Mouse (Mus musculus) thymus, adult 2 months (tissue): Measurements from ENCODE around the gene Bicra. TPM values are rescaled to one million over a fixed set of nuclear protein-coding genes. Genes with fewer than 3 reads are reported as not detected.

Experiments used
- DNase-seq: peaks from one replicate; pipeline ENCODE4 v3.0.0; 2021
- H3K27ac ChIP-seq: fragments of 200-500 bp; 2 replicates; pipeline ENCODE4 v1.5.1; 2012; ENCODE audit warnings: low read length, control low read depth; ENCODE audit not compliant: control insufficient read depth, insufficient read depth
- H3K27me3 ChIP-seq: fragments of 200-500 bp; 2 replicates; pipeline ENCODE4 v1.6.1; 2012; ENCODE audit warnings: mild to moderate bottlenecking, low read length, moderate library complexity, mixed read lengths; ENCODE audit not compliant: control insufficient read depth, insufficient read depth
- H3K36me3 ChIP-seq: fragments of 200-500 bp; 2 replicates; pipeline ENCODE4 v1.6.1; 2012; ENCODE audit warnings: mild to moderate bottlenecking, low read length, moderate library complexity; ENCODE audit not compliant: control insufficient read depth, insufficient read depth
- H3K4me1 ChIP-seq: fragments of 200-500 bp; replicated peaks from 2 replicates; pipeline ENCODE4 v1.6.1; 2012; ENCODE audit warnings: low read length; ENCODE audit not compliant: control insufficient read depth, insufficient read depth
- H3K4me3 ChIP-seq: fragments of 200-500 bp; 2 replicates; pipeline ENCODE4 v1.5.1; 2012; ENCODE audit warnings: mild to moderate bottlenecking, low read length, control low read depth, moderate library complexity; ENCODE audit not compliant: control insufficient read depth, insufficient read depth
- CTCF ChIP-seq: fragments of 200-500 bp; IDR thresholded peaks from 2 replicates; pipeline ENCODE4 v1.5.1; 2012; ENCODE audit warnings: mild to moderate bottlenecking, control low read depth, low read length, moderate library complexity, borderline replicate concordance; ENCODE audit not compliant: control insufficient read depth, poor library complexity, insufficient read depth; ENCODE audit errors: extremely low read depth
- POLR2A ChIP-seq: fragments of 200-500 bp; IDR thresholded peaks from 2 replicates; pipeline ENCODE4 v1.6.1; 2012; ENCODE audit warnings: mild to moderate bottlenecking, low read length, control low read depth, moderate library complexity; ENCODE audit not compliant: control insufficient read depth, poor library complexity, insufficient read depth; ENCODE audit errors: extremely low read depth
- WGBS: fragments of 180-500 bp; shearing (Covaris S2); methylation state at CpG from one replicate; pipeline ENCODE4 v1.1.7; 2018; 5-methylcytosine and 5-hydroxymethylcytosine counted together
- polyA plus RNA-seq: library from polyadenylated mRNA; depleted of rRNA; stranded (reverse); fragments of >200 nt; gene quantifications from 2 replicates; pipeline ENCODE4 v1.2.3, GENCODE M21; 2012

Gene Bicra
- polyA plus RNA-seq, 1 experiment, result 57.0 TPM

GRCm38 (mm10) chr7:15993152-15993551, 54.6 kb downstream of the Bicra start:
- DNase-seq, result no peak
- TF ChIP-seq CTCF, result no peak
- no peak for TF ChIP-seq POLR2A
- 86% methylated on average over 3 of the region's 3 CpGs for WGBS
- H3K4me1 ChIP-seq, result no peaks in the 10 kb centered on the region
- no peak overlapping the region for H3K27ac ChIP-seq
- H3K4me3 ChIP-seq, result no peak overlapping the region
- peaks cover 26% of the 10 kb centered on the region for H3K36me3 ChIP-seq
- H3K27me3 ChIP-seq, result no peaks in the 10 kb centered on the region

DNA sequence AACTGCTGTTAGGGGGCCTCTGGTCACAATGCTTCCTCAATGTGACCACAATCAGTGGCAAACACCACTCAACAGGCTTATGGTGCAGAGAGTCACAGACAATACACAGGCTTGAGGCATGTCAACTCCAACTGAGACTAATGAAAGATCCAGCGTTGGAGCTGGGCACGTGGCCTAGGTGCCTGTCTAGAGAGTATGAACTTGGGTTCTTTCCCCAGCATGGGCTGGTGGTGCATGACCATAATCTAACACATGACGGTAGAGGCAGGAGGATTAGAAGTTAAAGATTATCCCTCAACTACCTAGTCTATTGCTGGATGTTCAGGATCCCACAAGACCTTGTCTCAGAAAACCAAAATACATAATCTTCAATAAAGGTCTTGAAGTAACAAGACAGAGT, 56.0 kb downstream of the Bicra start:
- Histone ChIP-seq H3K27me3 (no peaks in the 10 kb centered on the region), H3K4me1 (no peaks in the 10 kb centered on the region), H3K4me3 (no peak overlapping the region), H3K27ac (no peak overlapping the region), H3K36me3 (peaks cover 31% of the 10 kb centered on the region)
- WGBS, result 88% methylated on average over 3 of the region's 3 CpGs
- no peak for DNase-seq
- no peak for TF ChIP-seq CTCF

DNA sequence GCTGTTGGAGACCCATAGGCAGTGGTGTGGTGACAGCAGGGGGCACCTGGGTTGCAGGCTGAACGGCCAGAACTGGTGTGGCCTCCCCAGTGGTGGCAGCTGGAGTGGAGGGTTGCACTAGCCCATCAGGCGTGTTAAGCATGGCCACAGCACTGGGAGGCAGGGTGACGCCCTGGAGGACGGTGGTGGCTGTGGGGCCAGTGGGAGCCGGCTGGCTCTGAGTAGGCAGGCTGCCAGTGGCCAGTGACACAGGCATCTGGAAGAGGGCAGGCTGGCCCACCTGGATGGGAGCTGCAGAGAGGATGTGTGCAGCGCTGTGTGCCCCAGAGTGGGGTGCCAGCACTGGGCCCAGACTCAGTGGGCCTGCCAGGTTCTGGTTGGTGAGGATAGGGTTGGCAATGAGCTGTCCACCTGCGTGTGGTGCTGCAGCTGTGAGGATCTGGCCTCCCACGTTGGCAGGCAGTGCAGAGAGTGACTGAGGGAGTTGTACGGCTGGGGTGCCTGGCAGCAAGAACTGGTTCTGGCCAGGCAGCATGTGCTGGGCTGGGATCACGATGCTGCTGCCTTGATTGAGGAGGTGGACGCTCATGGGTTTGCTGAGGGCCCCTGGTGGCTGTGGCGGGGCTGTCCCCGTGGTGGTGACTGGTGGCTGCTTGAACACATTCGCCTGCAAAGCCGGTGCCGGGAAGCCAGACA, 59.9 kb downstream of the Bicra start:
- H3K4me3 ChIP-seq, result no peak overlapping the region

GRCm38 (mm10) chr7:15982729-15983407, 64.9 kb downstream of the Bicra start:
- no peaks in the 10 kb centered on the region for H3K4me1 ChIP-seq
- DNase-seq, result peak; percentile 33

More for the DNA sequence above, 59.9 kb downstream of the Bicra start:
- H3K27ac ChIP-seq, result no peak overlapping the region
- TF ChIP-seq POLR2A (no peak), CTCF (no peak)
- WGBS, result 95% methylated on average over 16 of the region's 16 CpGs
- no peaks in the 10 kb centered on the region for H3K4me1 ChIP-seq
- no peaks in the 10 kb centered on the region for H3K27me3 ChIP-seq
- no peak for DNase-seq
- peaks cover 23% of the 10 kb centered on the region for H3K36me3 ChIP-seq

GRCm38 (mm10) chr7:15981538-15981937, 66.2 kb downstream of the Bicra start:
- H3K27me3 ChIP-seq, result no peaks in the 10 kb centered on the region
- H3K4me1 ChIP-seq, result no peaks in the 10 kb centered on the region
- no peak for DNase-seq
- no peak overlapping the region for H3K27ac ChIP-seq
- TF ChIP-seq CTCF (no peak), POLR2A (no peak)
- peaks cover under 1% of the 10 kb centered on the region; the same call in 1 of the 2 replicates for H3K36me3 ChIP-seq
- no peak overlapping the region for H3K4me3 ChIP-seq
- WGBS, result 95% methylated on average over 4 of the region's 4 CpGs

More at GRCm38 (mm10) chr7:15982729-15983407, 64.9 kb downstream of the Bicra start:
- H3K27me3 ChIP-seq, result no peaks in the 10 kb centered on the region
- TF ChIP-seq POLR2A, result no peak
- TF ChIP-seq CTCF, result no peak
- no peak overlapping the region for H3K4me3 ChIP-seq
- WGBS, result 25% methylated on average over 4 of the region's 4 CpGs
- peaks cover 7% of the 10 kb centered on the region for H3K36me3 ChIP-seq
- H3K27ac ChIP-seq, result no peak overlapping the region

DNA sequence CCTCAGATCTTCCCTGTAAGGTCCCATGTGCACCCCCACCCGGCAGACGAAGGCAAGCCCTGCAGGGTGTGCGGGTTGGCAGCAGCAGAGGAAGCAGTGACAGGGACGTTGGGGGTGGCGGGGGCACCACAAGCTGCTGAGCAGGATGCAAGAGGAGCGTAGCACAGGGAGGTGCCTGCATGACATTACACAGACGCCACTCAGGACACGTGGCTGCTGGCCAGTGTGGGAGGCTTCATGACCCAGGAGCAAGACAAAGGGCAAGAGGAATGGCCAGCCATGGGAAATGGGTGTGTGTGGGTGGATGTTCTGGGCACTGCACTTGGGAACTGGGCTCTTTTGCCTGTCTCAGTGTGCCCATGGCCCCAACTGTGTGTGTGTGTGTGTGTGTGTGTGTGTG, 67.5 kb downstream of the Bicra start:
- Histone ChIP-seq H3K27me3 (no peaks in the 10 kb centered on the region), H3K4me3 (no peak overlapping the region), H3K4me1 (peaks cover 5% of the 10 kb centered on the region; the same call in 1 of the 2 replicates), H3K36me3 (no peaks in the 10 kb centered on the region), H3K27ac (no peak overlapping the region)
- 88% methylated on average over 8 of the region's 8 CpGs for WGBS
- TF ChIP-seq POLR2A, result no peak
- no peak for TF ChIP-seq CTCF
- no peak for DNase-seq
